Mouse (Mus musculus): ENCODE measurements around the gene Vsnl1. TPM values are rescaled to one million over a fixed set of nuclear protein-coding genes. Genes with fewer than 3 reads are reported as not detected.

Gene Vsnl1
- under 1 TPM; 0.33 to 0.43 TPM for total RNA-seq (2021)

DNA sequence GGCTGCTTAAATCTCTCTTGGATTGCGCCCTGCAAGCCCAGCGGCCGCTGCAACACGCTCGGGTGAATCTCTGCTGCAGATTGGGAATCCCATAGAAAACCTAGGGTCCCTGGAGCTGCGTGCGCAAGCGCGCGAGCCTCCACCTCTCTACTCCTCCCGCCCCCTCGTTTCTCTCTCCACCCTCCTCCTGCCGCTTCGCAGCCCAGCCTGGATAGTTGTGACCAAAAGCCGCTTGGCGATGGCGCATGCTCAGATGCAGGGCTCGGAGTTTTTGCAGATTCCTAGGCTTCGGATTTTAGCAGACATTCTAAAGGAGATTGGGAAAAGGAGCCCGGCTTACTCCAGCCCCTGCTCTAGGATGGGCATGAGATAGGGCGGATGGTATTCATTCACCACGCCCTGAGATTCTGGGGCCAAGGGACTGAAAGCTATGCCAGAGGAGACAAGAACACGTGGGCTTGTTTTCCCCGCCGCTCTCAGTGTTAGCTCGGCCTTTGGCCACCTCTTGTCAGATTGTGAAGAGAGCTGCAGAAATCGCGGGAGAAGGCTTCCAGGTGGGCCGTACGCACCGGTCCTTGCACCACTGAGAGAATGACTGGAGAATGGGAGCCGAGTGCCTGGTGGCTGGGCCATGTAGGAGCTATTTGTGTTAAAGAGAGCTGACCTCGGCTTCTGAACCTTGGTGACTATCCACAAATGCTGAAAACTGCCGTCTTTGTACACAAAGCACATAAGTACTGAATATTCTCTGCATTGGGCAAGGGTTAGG lies at the start of gene Vsnl1:
TSS of gene Vsnl1 (minus strand) at position 117 of the 769 bp plus-strand sequence.
- intact Hi-C loops (cut with DNase I): loop anchor here (5.0 kb wide), 1 partner anchor 84 kb away; no protein-coding TSS in a partner anchor
- peak; percentile 31 to 40 for DNase-seq

DNA sequence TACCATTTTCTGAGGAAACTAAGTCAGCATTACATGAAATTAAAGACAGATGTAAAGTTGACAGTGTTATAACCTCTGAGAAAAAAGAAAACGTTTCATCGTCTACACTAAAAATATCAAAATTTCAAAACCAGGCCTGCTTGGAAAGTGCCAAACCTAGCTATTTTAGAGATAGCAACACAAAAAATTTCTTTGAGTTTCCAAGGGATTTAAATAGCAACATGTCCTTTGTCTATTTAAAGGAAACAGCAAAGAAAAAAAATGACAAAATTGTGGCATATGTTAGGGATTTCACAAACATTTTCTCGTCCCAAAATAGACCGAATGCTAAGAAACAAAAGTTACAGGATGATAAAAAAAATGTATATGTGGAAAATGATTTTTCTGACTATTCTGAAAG lies 20.2 kb upstream of the Vsnl1 start:
- DNase-seq: no peak
- intact Hi-C loops (cut with DNase I): no loop called here

DNA sequence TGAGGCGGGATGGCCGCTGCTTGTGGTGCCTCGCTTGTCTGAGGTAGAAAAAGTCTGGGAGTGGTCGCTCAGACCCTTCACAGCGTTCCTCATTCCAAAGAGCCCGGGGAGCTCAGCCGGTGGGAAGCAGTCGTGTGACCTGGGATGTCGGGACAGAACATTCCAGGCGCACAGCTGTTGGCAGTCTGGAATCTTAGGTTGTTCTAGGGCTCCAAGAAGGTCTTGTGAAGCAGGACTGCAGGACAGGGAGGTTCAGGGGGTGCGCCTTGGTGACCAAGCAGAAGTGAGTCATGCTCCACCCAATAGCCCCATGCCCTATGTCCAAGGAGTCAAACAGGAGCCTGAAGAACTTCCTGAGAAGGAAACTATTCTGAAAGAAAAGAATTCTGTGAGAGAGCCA lies 19.8 kb upstream of the Vsnl1 start:
- intact Hi-C loops (cut with DNase I): no loop called here

GRCm38 (mm10) chr12:11455549-11456194 lies 19.3 kb upstream of the Vsnl1 start, which contains the start of gene Rad51ap2:
TSS of gene Rad51ap2 (plus strand) at chr12:11456079.
- DNase-seq: peak; percentile 77 to 80
- intact Hi-C loops (cut with DNase I): no loop called here

More for the DNA sequence above, 19.8 kb upstream of the Vsnl1 start:
- no peak for DNase-seq

- DNase-seq: no peak
- intact Hi-C loops (cut with DNase I): loop anchor here (5.0 kb wide), 1 partner anchor 102 kb away; no protein-coding TSS in a partner anchor
Measured at GRCm38 (mm10) chr12:11454146-11454545, 17.7 kb upstream of the Vsnl1 start.

GRCm38 (mm10) chr12:11437907-11438447 lies 1.6 kb upstream of the Vsnl1 start:
- intact Hi-C loops (cut with DNase I): loop anchor here (5.0 kb wide), 1 partner anchor 86 kb away; no protein-coding TSS in a partner anchor
- no peak for DNase-seq

- intact Hi-C loops (cut with DNase I): loop anchor here (5.0 kb wide), 1 partner anchor 85 kb away; no protein-coding TSS in a partner anchor
- peak; percentile 51 to 70 for DNase-seq
Measured at GRCm38 (mm10) chr12:11437266-11437906, 973 bp upstream of the Vsnl1 start.

GRCm38 (mm10) chr12:11436023-11436350 lies 426 bp downstream of the Vsnl1 start:
- intact Hi-C loops (cut with DNase I): loop anchor here (5.0 kb wide), 1 partner anchor 84 kb away; no protein-coding TSS in a partner anchor

GRCm38 (mm10) chr12:11435246-11436022 lies 979 bp downstream of the Vsnl1 start:
- DNase-seq: no peak
- intact Hi-C loops (cut with DNase I): loop anchor here (5.0 kb wide), 1 partner anchor 83 kb away; no protein-coding TSS in a partner anchor

More at GRCm38 (mm10) chr12:11436023-11436350, 426 bp downstream of the Vsnl1 start:
- DNase-seq: no peak

GRCm38 (mm10) chr12:11434446-11434845 lies 2.0 kb downstream of the Vsnl1 start:
- intact Hi-C loops (cut with DNase I): no loop called here
- no peak for DNase-seq

DNA sequence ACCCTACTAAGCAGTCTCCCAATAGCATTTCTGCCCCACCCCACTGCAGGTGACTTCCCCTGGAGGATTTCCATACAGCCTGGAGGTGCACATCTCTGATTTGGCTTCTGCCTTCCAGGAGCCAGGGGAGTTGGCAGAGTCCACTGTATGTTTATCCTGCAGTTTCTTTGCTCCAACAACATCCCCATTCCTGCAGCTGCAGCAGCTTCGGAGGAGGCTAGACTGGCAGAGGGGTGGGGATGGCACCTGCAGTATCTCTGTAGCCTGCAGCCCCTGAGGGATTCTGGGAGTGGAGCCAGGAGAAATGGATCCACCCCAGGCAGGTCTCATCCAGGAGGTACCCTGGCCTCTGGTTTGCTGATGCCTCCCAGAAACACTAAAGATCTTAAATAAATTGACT lies 2.7 kb downstream of the Vsnl1 start:
- DNase-seq: no peak
- intact Hi-C loops (cut with DNase I): no loop called here

DNA sequence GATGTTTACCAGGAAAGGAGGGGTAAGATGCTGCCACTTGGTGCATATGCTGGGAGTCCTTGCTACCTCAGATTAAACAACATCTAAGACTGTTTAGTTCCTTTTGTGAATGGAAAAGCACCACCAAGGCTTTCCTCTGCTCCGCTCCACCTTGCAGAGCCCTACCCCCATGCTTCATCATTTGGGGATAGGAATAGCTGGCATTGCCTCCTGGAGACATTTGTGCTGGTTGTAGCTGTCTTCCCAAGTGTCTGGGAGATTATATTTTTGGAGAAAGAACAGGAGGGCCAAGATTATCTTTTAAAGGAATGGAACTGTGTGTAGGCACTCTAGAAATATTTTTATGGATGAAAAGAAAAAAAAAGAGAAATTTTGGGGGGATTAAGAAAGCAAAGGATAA lies 3.3 kb downstream of the Vsnl1 start:
- DNase-seq: no peak
- intact Hi-C loops (cut with DNase I): no loop called here

DNA sequence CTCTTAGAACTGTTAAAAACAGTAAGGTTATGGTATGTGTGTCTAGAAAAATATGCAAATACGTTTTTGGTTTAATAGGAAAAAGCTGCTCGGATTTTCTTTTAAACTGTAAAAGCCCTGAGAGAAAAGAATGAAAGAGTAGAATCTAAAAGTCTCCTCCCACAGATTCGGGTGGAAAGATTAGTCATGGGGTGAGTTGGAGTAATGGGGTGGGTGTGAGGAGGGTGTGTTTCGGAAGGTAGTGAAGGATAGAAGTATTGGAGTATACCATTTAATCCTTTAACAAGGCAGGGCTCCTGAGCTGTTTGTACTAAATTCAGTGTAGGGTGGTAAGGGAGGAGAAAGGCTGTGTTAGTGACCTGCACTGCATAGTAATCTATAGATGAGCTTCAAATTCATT lies 9.0 kb downstream of the Vsnl1 start:
- intact Hi-C loops (cut with DNase I): no loop called here
- DNase-seq: no peak

DNA sequence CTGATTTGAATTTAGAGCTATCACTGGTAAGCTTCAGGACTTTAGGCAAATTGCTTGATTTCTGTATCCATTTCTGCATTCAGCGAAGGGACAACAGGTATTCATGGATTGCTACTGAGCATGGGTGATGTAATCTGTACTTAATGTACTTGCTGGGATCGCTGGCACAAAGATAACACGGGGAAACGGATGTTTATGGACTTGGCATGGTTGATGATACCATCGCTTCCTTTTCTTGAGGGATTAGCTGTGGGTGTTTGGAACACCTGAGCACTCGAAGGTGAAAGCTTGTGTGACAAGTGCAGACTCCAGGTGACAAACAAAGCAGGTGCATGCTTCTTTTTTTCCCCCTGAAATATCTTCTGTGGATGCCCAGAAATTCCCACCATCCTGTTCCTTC lies 18.3 kb downstream of the Vsnl1 start:
- DNase-seq: no peak
- intact Hi-C loops (cut with DNase I): no loop called here

DNA sequence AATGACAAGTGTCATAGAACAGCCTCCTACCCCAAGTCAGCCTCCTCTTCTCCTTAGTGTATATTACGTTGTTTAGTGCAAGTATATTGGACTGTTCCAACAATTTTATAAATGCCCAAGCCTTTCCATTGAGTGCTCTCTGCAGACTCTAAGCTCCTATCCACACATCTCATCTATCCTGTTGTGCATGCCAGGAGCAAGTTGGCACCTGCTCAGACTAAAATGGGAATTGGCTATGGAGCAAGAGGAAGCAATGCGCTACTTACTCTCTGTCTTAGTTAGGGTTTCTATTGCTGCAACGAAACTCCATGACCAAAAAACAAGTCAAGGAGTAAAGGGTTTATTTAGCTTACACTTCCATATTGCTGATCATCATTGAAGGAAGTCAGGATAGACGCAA lies 28.7 kb downstream of the Vsnl1 start:
- intact Hi-C loops (cut with DNase I): no loop called here
- DNase-seq: no peak

GRCm38 (mm10) chr12:11398791-11399190 lies 37.6 kb downstream of the Vsnl1 start:
- no peak for DNase-seq
- intact Hi-C loops (cut with DNase I): no loop called here

- intact Hi-C loops (cut with DNase I): no loop called here
- DNase-seq: no peak
Measured at GRCm38 (mm10) chr12:11397029-11397428, 39.4 kb downstream of the Vsnl1 start.

GRCm38 (mm10) chr12:11395470-11395869 lies 40.9 kb downstream of the Vsnl1 start:
- DNase-seq: no peak
- intact Hi-C loops (cut with DNase I): no loop called here

DNA sequence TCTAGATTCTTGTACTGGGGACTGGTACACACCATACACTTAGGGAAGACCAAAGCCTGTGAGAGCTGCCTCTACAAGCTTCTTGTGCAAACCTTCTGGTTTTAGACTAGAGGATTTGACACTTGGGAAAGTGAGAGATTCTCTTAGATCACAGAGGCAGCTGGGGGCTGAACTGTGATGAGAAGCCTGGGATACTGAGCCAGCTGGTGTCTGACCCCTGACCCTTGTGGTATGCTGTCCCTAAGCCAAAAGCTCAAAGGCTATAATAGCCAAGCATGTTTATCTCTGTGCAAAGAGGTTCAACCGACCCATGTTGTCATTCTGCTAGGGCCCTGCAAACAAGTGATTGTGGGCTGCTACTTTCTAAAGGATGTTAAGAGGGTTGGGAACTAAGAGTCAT lies 43.9 kb downstream of the Vsnl1 start:
- DNase-seq: no peak

GRCm38 (mm10) chr12:11391244-11391949 lies 45.0 kb downstream of the Vsnl1 start:
- intact Hi-C loops (cut with DNase I): no loop called here
- peak; percentile 2 to 7 for DNase-seq

More for the DNA sequence above, 43.9 kb downstream of the Vsnl1 start:
- intact Hi-C loops (cut with DNase I): no loop called here
